Mouse (Mus musculus): ENCODE data around the gene Got1. TPM values are rescaled to one million over a fixed set of nuclear protein-coding genes. Genes with fewer than 3 reads are reported as not detected.

Gene Got1
- polyA plus RNA-seq, 1 experiment, result 10.7 TPM

DNA sequence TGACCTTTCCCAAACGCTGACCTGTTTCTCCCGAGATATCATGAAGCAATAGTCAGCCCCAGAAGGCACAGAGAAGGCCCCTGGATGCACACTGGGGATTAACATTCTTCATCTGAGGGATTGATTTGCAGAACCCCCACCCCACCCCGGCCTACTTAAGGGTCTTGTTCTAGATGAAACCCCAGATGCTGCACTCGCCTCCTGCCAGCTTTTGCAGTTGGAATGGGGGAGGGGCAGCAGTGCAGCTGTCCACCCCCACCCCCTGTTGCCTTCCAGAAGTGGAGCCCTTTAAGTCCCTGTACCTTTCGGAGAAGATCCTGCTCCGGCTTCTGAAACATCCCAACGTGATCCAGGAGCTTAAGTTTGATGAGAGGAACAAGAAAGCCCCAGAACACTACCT lies 55.1 kb downstream of the Got1 start:
- Histone ChIP-seq H3K9me3 (no peaks in the 10 kb centered on the region), H3K4me1 (peaks cover 9% of the 10 kb centered on the region), H3K36me3 (replicated peaks; ENCODE audit: low read length) (no peaks in the 10 kb centered on the region), H3K4me3 (replicated peaks) (no peak overlapping the region), H3K27me3 (replicated peaks) (peaks cover 32% of the 10 kb centered on the region)
- TF ChIP-seq FLI1 (IDR thresholded peaks at IDR 0.05; ENCODE audit: low read length) (no peak), GATA1 (IDR thresholded peaks at IDR 0.05; ENCODE audit: borderline replicate concordance, low read length) (no peak)

DNA sequence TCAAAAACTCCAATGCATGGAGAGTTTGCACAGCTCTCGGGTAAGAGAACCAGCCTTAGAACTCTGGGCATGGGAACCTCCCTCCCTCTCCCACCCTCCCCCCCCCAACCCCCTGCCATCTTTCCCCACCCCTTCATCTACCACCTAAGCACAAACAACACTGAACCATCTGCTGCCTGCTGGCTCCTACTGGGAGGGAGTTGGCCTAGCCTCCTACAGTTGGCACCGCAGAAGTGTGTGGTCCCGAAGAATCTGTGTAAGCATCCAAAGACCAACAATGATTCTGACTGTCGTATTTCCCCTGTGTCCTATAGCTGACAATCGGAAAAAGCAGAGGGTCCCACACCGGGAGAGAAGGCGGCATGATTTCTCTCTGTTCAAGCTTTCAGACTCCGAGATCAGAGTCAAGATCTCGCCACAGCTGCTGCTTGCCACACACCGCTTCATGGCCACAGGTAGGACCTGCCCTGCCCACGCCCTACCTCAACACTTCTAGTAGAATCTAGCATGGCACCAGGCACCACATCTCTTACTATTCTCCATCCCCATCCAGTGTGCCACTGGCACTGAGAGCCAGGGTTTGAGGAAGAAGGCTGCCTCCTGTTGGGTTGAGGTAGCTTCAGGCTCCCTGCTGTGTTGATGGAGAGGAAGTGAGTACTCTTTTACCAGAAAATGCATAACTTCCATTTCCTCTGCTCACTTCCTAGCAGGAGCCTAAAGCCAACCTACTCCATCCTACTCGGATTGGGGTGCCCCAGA lies 56.3 kb downstream of the Got1 start:
- TF ChIP-seq GATA1 (IDR thresholded peaks at IDR 0.05; ENCODE audit: borderline replicate concordance, low read length) (no peak), FLI1 (IDR thresholded peaks at IDR 0.05; ENCODE audit: low read length) (no peak)
- H3K4me3 ChIP-seq (replicated peaks), result no peak overlapping the region
- no peaks in the 10 kb centered on the region for H3K36me3 ChIP-seq (replicated peaks; ENCODE audit: low read length)
- H3K4me1 ChIP-seq, result peaks cover 9% of the 10 kb centered on the region
- peaks cover 32% of the 10 kb centered on the region for H3K27me3 ChIP-seq (replicated peaks)
- no peaks in the 10 kb centered on the region for H3K9me3 ChIP-seq

- Histone ChIP-seq H3K4me1 (no peaks in the 10 kb centered on the region), H3K9me3 (peaks cover 3% of the 10 kb centered on the region; the same call in 1 of the 2 replicates), H3K27me3 (replicated peaks) (peaks cover 25% of the 10 kb centered on the region), H3K36me3 (replicated peaks; ENCODE audit: low read length) (no peaks in the 10 kb centered on the region), H3K4me3 (replicated peaks) (no peak overlapping the region)
- TF ChIP-seq FLI1 (IDR thresholded peaks at IDR 0.05; ENCODE audit: low read length) (no peak), GATA1 (IDR thresholded peaks at IDR 0.05; ENCODE audit: borderline replicate concordance, low read length) (no peak)
These were observed 58.7 kb downstream of the Got1 start for GRCm38 (mm10) chr19:43465601-43466255.

- Histone ChIP-seq H3K4me1 (no peaks in the 10 kb centered on the region), H3K36me3 (replicated peaks; ENCODE audit: low read length) (no peaks in the 10 kb centered on the region), H3K9me3 (peaks cover 3% of the 10 kb centered on the region; the same call in 1 of the 2 replicates), H3K27me3 (replicated peaks) (peaks cover 26% of the 10 kb centered on the region), H3K4me3 (replicated peaks) (no peak overlapping the region)
- TF ChIP-seq GATA1 (IDR thresholded peaks at IDR 0.05; ENCODE audit: borderline replicate concordance, low read length) (no peak), FLI1 (IDR thresholded peaks at IDR 0.05; ENCODE audit: low read length) (no peak)
These were observed 59.3 kb downstream of the Got1 start for GRCm38 (mm10) chr19:43465076-43465475.

- H3K27me3 ChIP-seq (replicated peaks), result peaks cover 20% of the 10 kb centered on the region
- TF ChIP-seq FLI1 (IDR thresholded peaks at IDR 0.05; ENCODE audit: low read length) (no peak), GATA1 (IDR thresholded peaks at IDR 0.05; ENCODE audit: borderline replicate concordance, low read length) (no peak)
These were observed 60.1 kb downstream of the Got1 start for GRCm38 (mm10) chr19:43464294-43464687.

GRCm38 (mm10) chr19:43463546-43464293 lies 60.7 kb downstream of the Got1 start:
- no peak overlapping the region for H3K4me3 ChIP-seq (replicated peaks)
- H3K4me1 ChIP-seq, result no peaks in the 10 kb centered on the region
- no peaks in the 10 kb centered on the region for H3K36me3 ChIP-seq (replicated peaks; ENCODE audit: low read length)
- peaks cover 3% of the 10 kb centered on the region; the same call in 1 of the 2 replicates for H3K9me3 ChIP-seq
- H3K27me3 ChIP-seq (replicated peaks), result peaks cover 19% of the 10 kb centered on the region
- TF ChIP-seq GATA1 (IDR thresholded peaks at IDR 0.05; ENCODE audit: borderline replicate concordance, low read length) (no peak), FLI1 (IDR thresholded peaks at IDR 0.05; ENCODE audit: low read length) (no peak)

More at GRCm38 (mm10) chr19:43464294-43464687, 60.1 kb downstream of the Got1 start:
- H3K36me3 ChIP-seq (replicated peaks; ENCODE audit: low read length), result no peaks in the 10 kb centered on the region
- H3K9me3 ChIP-seq, result peaks cover 3% of the 10 kb centered on the region; the same call in 1 of the 2 replicates
- no peaks in the 10 kb centered on the region for H3K4me1 ChIP-seq
- no peak overlapping the region for H3K4me3 ChIP-seq (replicated peaks)

- Histone ChIP-seq H3K9me3 (peaks cover 3% of the 10 kb centered on the region; the same call in 1 of the 2 replicates), H3K4me1 (no peaks in the 10 kb centered on the region), H3K27me3 (replicated peaks) (peaks cover 20% of the 10 kb centered on the region), H3K36me3 (replicated peaks; ENCODE audit: low read length) (no peaks in the 10 kb centered on the region), H3K4me3 (replicated peaks) (no peak overlapping the region)
- no peak for TF ChIP-seq GATA1 (IDR thresholded peaks at IDR 0.05; ENCODE audit: borderline replicate concordance, low read length)
- TF ChIP-seq FLI1 (IDR thresholded peaks at IDR 0.05; ENCODE audit: low read length), result no peak
These were observed 62.3 kb downstream of the Got1 start for GRCm38 (mm10) chr19:43462141-43462540.

- TF ChIP-seq FLI1 (IDR thresholded peaks at IDR 0.05; ENCODE audit: low read length) (no peak), GATA1 (IDR thresholded peaks at IDR 0.05; ENCODE audit: borderline replicate concordance, low read length) (no peak)
- no peaks in the 10 kb centered on the region for H3K36me3 ChIP-seq (replicated peaks; ENCODE audit: low read length)
- H3K27me3 ChIP-seq (replicated peaks), result peaks cover 18% of the 10 kb centered on the region
- no peaks in the 10 kb centered on the region for H3K4me1 ChIP-seq
- no peak overlapping the region for H3K4me3 ChIP-seq (replicated peaks)
- H3K9me3 ChIP-seq, result peaks cover 3% of the 10 kb centered on the region; the same call in 1 of the 2 replicates
These were observed 63.9 kb downstream of the Got1 start for GRCm38 (mm10) chr19:43460481-43460880.

- Histone ChIP-seq H3K27me3 (replicated peaks) (peaks cover 17% of the 10 kb centered on the region), H3K4me1 (no peaks in the 10 kb centered on the region), H3K4me3 (replicated peaks) (no peak overlapping the region), H3K9me3 (peaks cover 3% of the 10 kb centered on the region; the same call in 1 of the 2 replicates), H3K36me3 (replicated peaks; ENCODE audit: low read length) (no peaks in the 10 kb centered on the region)
- TF ChIP-seq GATA1 (IDR thresholded peaks at IDR 0.05; ENCODE audit: borderline replicate concordance, low read length), result no peak
- TF ChIP-seq FLI1 (IDR thresholded peaks at IDR 0.05; ENCODE audit: low read length), result no peak
These were observed 64.5 kb downstream of the Got1 start for GRCm38 (mm10) chr19:43459948-43460347.
